Mouse (Mus musculus): ENCODE measurements around the gene Egln3.

DNA sequence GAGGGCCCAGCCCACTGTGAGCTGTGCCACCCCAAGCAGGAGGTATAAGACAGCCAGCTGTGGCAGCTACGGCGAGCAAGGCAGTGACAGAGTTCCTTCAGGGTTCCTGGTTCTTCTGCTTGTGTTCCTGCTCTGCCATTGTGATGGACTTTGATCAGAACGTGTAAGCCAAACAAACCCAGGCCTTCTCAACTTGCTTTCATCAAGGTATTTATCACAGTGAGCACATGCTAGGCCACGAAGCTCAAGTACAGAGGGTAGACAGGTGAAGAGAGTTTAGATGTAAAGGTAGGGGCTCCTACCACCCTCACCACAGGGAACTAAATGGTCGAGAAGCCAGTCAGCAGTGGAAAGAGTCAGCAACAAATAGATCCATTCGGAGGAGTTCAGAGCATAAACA, 30.1 kb upstream of the Egln3 start:
- no peak for TF ChIP-seq CTCF (conservative IDR thresholded peaks at IDR 0.05 in 1 of 2, IDR thresholded peaks at IDR 0.05 in 1 of 2; ENCODE audit: low read depth in 2 of 2, low read length in 2 of 2)
- no peak for TF ChIP-seq ZKSCAN1 (IDR thresholded peaks at IDR 0.05; ENCODE audit: borderline replicate concordance, low read depth, low read length)
- no peak for TF ChIP-seq USF1 (IDR thresholded peaks at IDR 0.05; ENCODE audit: low read depth, low read length)
- TF ChIP-seq MYC (IDR thresholded peaks at IDR 0.05; ENCODE audit: low read depth, low read length): no peak
- no peak for TF ChIP-seq ZC3H11A (IDR thresholded peaks at IDR 0.05; ENCODE audit: low read depth, low read length)
- TF ChIP-seq CHD1 (IDR thresholded peaks at IDR 0.05; ENCODE audit: low read depth, low read length): no peak
- TF ChIP-seq MAX (IDR thresholded peaks at IDR 0.05; ENCODE audit: low read length): no peak
- no peak for TF ChIP-seq MAFK (IDR thresholded peaks at IDR 0.05; ENCODE audit: insufficient replicate concordance, low read length)
- TF ChIP-seq EP300 (IDR thresholded peaks at IDR 0.05; ENCODE audit: low read length): no peak
- no peak for TF ChIP-seq SMC3 (IDR thresholded peaks at IDR 0.05; ENCODE audit: low read depth, low read length)
- TF ChIP-seq GABPA (IDR thresholded peaks at IDR 0.05; ENCODE audit: insufficient replicate concordance, low read depth, low read length): no peak
